Mouse (Mus musculus): ENCODE measurements at regions not wholly inside any gene's neighbourhood (a gene's known extent, or its start where the extent isn't known, plus 50 kb on each side); places are given as distances from the start of the nearest gene placed in this dataset.

- H3K4me1 ChIP-seq (ENCODE audit: control insufficient read depth, insufficient read depth, low read length): no peaks in the 10 kb centered on the region
- H3K4me3 ChIP-seq (ENCODE audit: insufficient read depth, low read length): no peak overlapping the region
- H3K27ac ChIP-seq (ENCODE audit: insufficient read depth, low read depth, low read length): no peak overlapping the region
- TF ChIP-seq CTCF (IDR thresholded peaks at IDR 0.05; ENCODE audit: low read depth, low read length): no peak
- no peak for TF ChIP-seq POLR2A (IDR thresholded peaks at IDR 0.05; ENCODE audit: borderline replicate concordance, low read depth, low read length)
These were observed 140.9 kb downstream of the Nrip1 start for GRCm38 (mm10) chr16:76232680-76233079.

DNA sequence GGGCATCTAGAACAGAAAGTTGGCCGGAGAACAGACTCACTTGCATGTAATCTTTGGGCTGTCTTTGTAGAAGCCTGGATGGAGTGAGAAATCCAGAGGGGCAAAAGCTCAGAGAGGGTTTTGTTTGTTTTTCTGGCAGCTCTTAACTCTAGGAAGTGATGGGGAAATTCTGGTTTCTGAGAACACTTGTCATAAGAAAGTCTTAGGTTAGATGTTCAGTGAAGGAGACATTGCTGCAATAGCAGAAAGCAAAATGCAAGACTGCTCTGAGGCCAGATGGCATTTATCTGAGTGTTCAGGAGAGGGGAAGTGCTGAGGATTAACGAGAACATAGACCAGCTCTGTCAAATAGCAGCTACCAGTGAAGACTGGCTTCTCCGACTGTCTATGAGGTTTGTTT lies 141.5 kb downstream of the Nrip1 start:
- Histone ChIP-seq H3K4me3 (ENCODE audit: insufficient read depth, low read length) (no peak overlapping the region), H3K4me1 (ENCODE audit: control insufficient read depth, insufficient read depth, low read length) (no peaks in the 10 kb centered on the region), H3K27ac (ENCODE audit: insufficient read depth, low read depth, low read length) (no peak overlapping the region)
- TF ChIP-seq CTCF (IDR thresholded peaks at IDR 0.05; ENCODE audit: low read depth, low read length) (no peak), POLR2A (IDR thresholded peaks at IDR 0.05; ENCODE audit: borderline replicate concordance, low read depth, low read length) (no peak)

- Histone ChIP-seq H3K4me1 (ENCODE audit: control insufficient read depth, insufficient read depth, low read length) (no peaks in the 10 kb centered on the region), H3K4me3 (ENCODE audit: insufficient read depth, low read length) (no peak overlapping the region), H3K27ac (ENCODE audit: insufficient read depth, low read depth, low read length) (no peak overlapping the region)
- TF ChIP-seq POLR2A (IDR thresholded peaks at IDR 0.05; ENCODE audit: borderline replicate concordance, low read depth, low read length): no peak
- TF ChIP-seq CTCF (IDR thresholded peaks at IDR 0.05; ENCODE audit: low read depth, low read length): no peak
These were observed 142.9 kb downstream of the Nrip1 start for GRCm38 (mm10) chr16:76230516-76231302.

GRCm38 (mm10) chr16:76228451-76228850 lies 145.2 kb downstream of the Nrip1 start:
- Histone ChIP-seq H3K4me1 (ENCODE audit: control insufficient read depth, insufficient read depth, low read length) (no peaks in the 10 kb centered on the region), H3K27ac (ENCODE audit: insufficient read depth, low read depth, low read length) (no peak overlapping the region), H3K4me3 (ENCODE audit: insufficient read depth, low read length) (no peak overlapping the region)
- TF ChIP-seq CTCF (IDR thresholded peaks at IDR 0.05; ENCODE audit: low read depth, low read length) (no peak), POLR2A (IDR thresholded peaks at IDR 0.05; ENCODE audit: borderline replicate concordance, low read depth, low read length) (no peak)

GRCm38 (mm10) chr16:76226446-76226845 lies 147.2 kb downstream of the Nrip1 start:
- TF ChIP-seq CTCF (IDR thresholded peaks at IDR 0.05; ENCODE audit: low read depth, low read length) (no peak), POLR2A (IDR thresholded peaks at IDR 0.05; ENCODE audit: borderline replicate concordance, low read depth, low read length) (no peak)
- Histone ChIP-seq H3K4me1 (ENCODE audit: control insufficient read depth, insufficient read depth, low read length) (no peaks in the 10 kb centered on the region), H3K27ac (ENCODE audit: insufficient read depth, low read depth, low read length) (no peak overlapping the region), H3K4me3 (ENCODE audit: insufficient read depth, low read length) (no peak overlapping the region)

DNA sequence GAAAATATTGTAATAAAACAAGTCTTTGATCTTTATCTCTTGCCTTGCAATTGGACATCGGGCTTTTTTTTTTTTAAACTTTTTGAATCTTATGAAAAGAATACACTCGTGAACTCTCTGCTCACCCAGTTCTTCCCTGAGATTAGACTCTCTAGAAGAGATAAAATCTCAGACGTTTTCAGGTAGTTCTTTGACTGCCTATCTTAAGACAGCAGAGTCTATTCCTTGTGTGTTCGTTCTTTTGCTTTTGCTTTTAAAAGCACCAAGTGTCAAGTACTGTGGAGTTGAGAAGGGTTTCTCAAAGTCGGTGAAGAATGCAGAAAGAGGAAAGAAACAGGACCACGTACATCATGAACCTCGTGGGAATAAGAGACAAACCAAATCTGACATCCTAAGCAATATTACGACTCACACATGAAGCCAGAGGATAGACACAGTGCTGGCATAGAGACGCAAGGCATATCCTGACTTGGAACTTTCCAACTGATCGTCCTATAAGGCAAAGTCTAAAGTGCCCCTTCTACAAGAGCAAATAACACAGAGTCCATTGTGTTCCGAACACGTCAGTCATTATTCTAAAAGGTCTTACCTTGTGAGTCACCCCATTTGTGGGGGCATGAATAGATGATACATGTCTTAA lies 147.9 kb downstream of the Nrip1 start:
- no peak for TF ChIP-seq POLR2A (IDR thresholded peaks at IDR 0.05; ENCODE audit: borderline replicate concordance, low read depth, low read length)
- no peak for TF ChIP-seq CTCF (IDR thresholded peaks at IDR 0.05; ENCODE audit: low read depth, low read length)
- no peak overlapping the region for H3K27ac ChIP-seq (ENCODE audit: insufficient read depth, low read depth, low read length)
- H3K4me3 ChIP-seq (ENCODE audit: insufficient read depth, low read length): no peak overlapping the region
- H3K4me1 ChIP-seq (ENCODE audit: control insufficient read depth, insufficient read depth, low read length): no peaks in the 10 kb centered on the region

DNA sequence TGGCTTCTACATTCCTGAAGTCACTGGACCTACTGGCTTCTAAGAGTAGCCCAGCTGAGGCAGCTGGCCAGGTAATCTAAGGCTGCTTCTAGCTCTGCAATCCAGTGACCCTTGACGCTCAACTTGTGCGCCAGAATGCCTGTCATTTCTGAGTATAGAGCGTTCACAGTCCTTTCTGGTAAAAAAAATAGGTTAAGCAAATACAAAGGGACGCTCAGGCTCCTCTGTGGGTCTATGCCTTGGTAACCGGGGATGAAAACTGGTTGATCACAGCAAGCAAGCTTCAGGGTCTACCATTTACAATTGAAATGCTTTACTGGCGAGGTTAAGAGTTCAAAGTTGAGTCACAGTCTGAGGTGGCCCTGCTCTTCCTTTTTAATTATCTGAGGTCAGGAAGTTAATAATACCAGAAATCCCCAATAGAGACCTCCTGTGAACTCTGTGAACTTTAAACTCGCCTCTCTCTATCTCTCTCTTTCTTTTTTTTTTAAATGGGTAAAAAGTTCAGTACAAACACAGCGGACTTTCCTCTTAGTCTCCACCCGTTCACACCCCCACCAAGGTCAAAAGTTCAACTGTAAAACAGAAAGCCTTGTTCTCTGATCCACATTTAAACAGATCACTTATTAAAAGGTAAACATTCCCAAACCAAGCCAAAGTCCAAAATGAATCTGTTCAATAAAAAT lies 148.6 kb downstream of the Nrip1 start:
- TF ChIP-seq CTCF (IDR thresholded peaks at IDR 0.05; ENCODE audit: low read depth, low read length): no peak
- H3K27ac ChIP-seq (ENCODE audit: insufficient read depth, low read depth, low read length): no peak overlapping the region

DNA sequence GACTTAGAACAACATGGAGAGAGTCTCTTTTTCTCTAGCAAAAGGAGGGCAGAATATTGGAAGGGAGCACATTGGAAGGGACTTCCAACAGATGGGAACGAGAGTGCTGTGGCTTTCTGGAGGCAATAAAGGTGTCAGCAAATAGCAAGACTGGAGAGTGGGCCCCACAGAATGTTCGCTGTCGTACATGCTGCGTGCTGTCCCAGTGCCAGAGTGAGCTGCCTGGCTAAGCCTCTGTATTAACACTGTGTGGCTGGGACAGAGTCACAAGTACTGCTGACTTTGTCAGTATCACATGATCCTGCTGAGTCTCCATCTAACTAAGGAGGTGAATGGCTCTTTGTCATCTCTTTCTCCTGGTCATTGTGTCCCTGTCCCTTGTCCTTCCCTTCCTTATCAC lies 149.9 kb downstream of the Nrip1 start:
- Histone ChIP-seq H3K27ac (ENCODE audit: insufficient read depth, low read depth, low read length) (no peak overlapping the region), H3K4me1 (ENCODE audit: control insufficient read depth, insufficient read depth, low read length) (no peaks in the 10 kb centered on the region), H3K4me3 (ENCODE audit: insufficient read depth, low read length) (no peak overlapping the region)
- no peak for TF ChIP-seq CTCF (IDR thresholded peaks at IDR 0.05; ENCODE audit: low read depth, low read length)
- no peak for TF ChIP-seq POLR2A (IDR thresholded peaks at IDR 0.05; ENCODE audit: borderline replicate concordance, low read depth, low read length)

More for the DNA sequence above, 148.6 kb downstream of the Nrip1 start:
- Histone ChIP-seq H3K4me1 (ENCODE audit: control insufficient read depth, insufficient read depth, low read length) (no peaks in the 10 kb centered on the region), H3K4me3 (ENCODE audit: insufficient read depth, low read length) (no peak overlapping the region)

DNA sequence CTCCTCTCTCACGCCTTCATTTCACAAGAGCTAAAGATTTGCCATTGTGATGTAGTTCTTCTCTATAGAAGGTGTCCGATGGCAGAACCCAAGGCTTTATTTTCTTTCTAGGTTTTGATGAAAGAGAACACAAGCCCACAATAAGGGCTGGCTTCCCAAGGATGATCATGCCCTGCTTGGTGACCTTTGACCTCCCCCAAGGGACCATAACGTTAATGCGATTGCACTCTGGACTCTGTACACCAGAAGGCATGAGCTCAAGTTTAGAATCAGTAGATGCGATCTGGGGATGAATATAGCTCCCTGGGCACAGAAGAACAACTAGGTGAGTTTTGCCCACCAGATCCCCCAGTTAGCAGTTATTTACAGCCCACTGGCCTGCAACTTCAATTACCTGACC lies 150.7 kb downstream of the Nrip1 start:
- Histone ChIP-seq H3K4me3 (ENCODE audit: insufficient read depth, low read length) (no peak overlapping the region), H3K4me1 (ENCODE audit: control insufficient read depth, insufficient read depth, low read length) (no peaks in the 10 kb centered on the region), H3K27ac (ENCODE audit: insufficient read depth, low read depth, low read length) (no peak overlapping the region)
- TF ChIP-seq POLR2A (IDR thresholded peaks at IDR 0.05; ENCODE audit: borderline replicate concordance, low read depth, low read length) (no peak), CTCF (IDR thresholded peaks at IDR 0.05; ENCODE audit: low read depth, low read length) (no peak)

DNA sequence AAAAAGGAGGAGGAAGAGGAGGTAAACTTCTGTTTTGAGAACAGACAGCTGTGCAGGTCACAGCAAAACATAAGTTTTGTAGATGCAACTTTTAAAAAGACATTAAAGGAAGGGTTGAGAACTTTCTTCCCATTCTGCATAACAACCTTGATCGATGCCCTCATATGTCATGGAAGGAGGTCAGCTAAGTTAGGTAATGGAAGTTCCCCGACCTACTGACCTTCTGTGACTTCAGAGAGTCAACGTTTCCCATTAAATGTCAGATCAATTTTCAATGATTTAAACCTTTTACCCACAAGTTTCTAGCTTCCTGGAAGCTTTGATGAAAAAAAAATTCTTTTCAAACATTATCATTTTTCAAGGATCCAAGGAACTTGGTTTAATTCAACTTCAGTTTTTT lies 153.2 kb downstream of the Nrip1 start:
- TF ChIP-seq CTCF (IDR thresholded peaks at IDR 0.05; ENCODE audit: low read depth, low read length) (no peak), POLR2A (IDR thresholded peaks at IDR 0.05; ENCODE audit: borderline replicate concordance, low read depth, low read length) (no peak)
- no peaks in the 10 kb centered on the region for H3K4me1 ChIP-seq (ENCODE audit: control insufficient read depth, insufficient read depth, low read length)

More for the DNA sequence above, 153.2 kb downstream of the Nrip1 start:
- no peak overlapping the region for H3K4me3 ChIP-seq (ENCODE audit: insufficient read depth, low read length)
- H3K27ac ChIP-seq (ENCODE audit: insufficient read depth, low read depth, low read length): no peak overlapping the region
